Mouse (Mus musculus) lung, embryonic 14.5 days (tissue): Measurements from ENCODE around the gene Cisd3. TPM values are rescaled to one million over a fixed set of nuclear protein-coding genes. Genes with fewer than 3 reads are reported as not detected.
"Not testable (repeated sequence)": the region's sequence is repeated elsewhere in the genome, so short reads cannot be mapped to it uniquely, and the experiment has no call there.

Experiments
- ATAC-seq: fragments of 200-750 bp; cut with Nextera tagmentation; 2 replicates; pipeline ENCODE4 v1.8.0; 2017; ENCODE audit warnings: mild to moderate bottlenecking, moderate TSS enrichment, moderate library complexity; ENCODE audit not compliant: insufficient read depth
- DNase-seq: peaks from one replicate; pipeline ENCODE4 v3.0.0-alpha.2; 2015
- H3K27ac ChIP-seq: fragments of 300-500 bp; sonication (generic); 2 replicates; pipeline ENCODE4 v1.5.1; 2014; ENCODE audit warnings: low read depth, mild to moderate bottlenecking, moderate library complexity
- H3K27me3 ChIP-seq: fragments of 300-500 bp; sonication (generic); 2 replicates; pipeline ENCODE4 v1.6.1; 2014; ENCODE audit warnings: low read length, control low read depth; ENCODE audit not compliant: insufficient read depth
- H3K36me3 ChIP-seq: fragments of 300-500 bp; sonication (generic); 2 replicates; pipeline ENCODE4 v1.6.1; 2014; ENCODE audit warnings: control low read depth; ENCODE audit not compliant: insufficient read depth
- H3K4me1 ChIP-seq: fragments of 300-500 bp; sonication (generic); 2 replicates; pipeline ENCODE4 v1.6.1; 2014; ENCODE audit warnings: antibody characterized with exemption, control low read depth; ENCODE audit not compliant: insufficient read depth
- H3K4me2 ChIP-seq: fragments of 300-500 bp; sonication (generic); 2 replicates; pipeline ENCODE4 v1.6.1; 2014; ENCODE audit warnings: mild to moderate bottlenecking
- H3K4me3 ChIP-seq: fragments of 300-500 bp; sonication (generic); 2 replicates; pipeline ENCODE4 v1.5.1; 2014; ENCODE audit warnings: low read depth, low read length
- H3K9ac ChIP-seq: fragments of 300-500 bp; sonication (generic); 2 replicates; pipeline ENCODE4 v1.6.1; 2014
- H3K9me3 ChIP-seq: fragments of 300-500 bp; sonication (generic); 2 replicates; pipeline ENCODE4 v1.6.1; 2016; ENCODE audit warnings: low read depth, low read length, control low read depth
- CTCF ChIP-seq: IDR thresholded peaks from 2 replicates; pipeline ENCODE4 v1.5.1; 2016; ENCODE audit warnings: antibody characterized with exemption, low read depth
- WGBS: fragments of 180-500 bp; shearing (Covaris S2); extraction: QIAGEN DNeasy Blood & Tissue Kit; methylation state at CpG from one replicate; pipeline ENCODE4 v1.1.7; 2014; 5-methylcytosine and 5-hydroxymethylcytosine counted together
- polyA plus RNA-seq: library from polyadenylated mRNA; unstranded; fragments of >200 nt; fragmentation: Nextera tagmentation; extraction: Ambion mirVana; gene quantifications from 2 replicates; pipeline ENCODE4 v1.2.1, GENCODE M21; 2014

Gene Cisd3
- polyA plus RNA-seq = 27.1 and 35.3 TPM in 2 replicates

GRCm38 (mm10) chr11:97685613-97686321 lies at the start of gene Cisd3:
Gene Cisd3 (plus strand): TSS chr11:97685826.
- peak; percentile 79 for ATAC-seq
- Histone ChIP-seq H3K4me3 (peak within 1 kb of the TSS; percentile 35), H3K36me3 (peaks cover 41% of the 10 kb centered on the region), H3K4me2 (peak within 1 kb of the TSS; percentile 67), H3K27ac (peak within 1 kb of the TSS; percentile 36; the same call in 1 of the 2 replicates), H3K9ac (peak within 1 kb of the TSS; percentile 50), H3K4me1 (peaks cover 7% of the 10 kb centered on the region; the same call in 1 of the 2 replicates), H3K9me3 (no peaks in the 10 kb centered on the region), H3K27me3 (no peaks in the 10 kb centered on the region)
- peak; percentile 92 for DNase-seq
- under 1% methylated on average over 43 of the region's 43 CpGs for WGBS
- TF ChIP-seq CTCF = no peak

GRCm38 (mm10) chr11:97641668-97642067 lies 44.0 kb upstream of the Cisd3 start:
- ATAC-seq (no peak), DNase-seq (no peak)
- no peaks in the 10 kb centered on the region for H3K9me3 ChIP-seq
- no peak overlapping the region for H3K4me3 ChIP-seq
- H3K27me3 ChIP-seq = no peaks in the 10 kb centered on the region
- no peaks in the 10 kb centered on the region for H3K4me1 ChIP-seq
- no peak for TF ChIP-seq CTCF
- H3K9ac ChIP-seq = no peak overlapping the region
- no peaks in the 10 kb centered on the region for H3K36me3 ChIP-seq
- H3K4me2 ChIP-seq = no peak overlapping the region
- WGBS = 42% methylated on average over 8 of the region's 8 CpGs
- no peak overlapping the region for H3K27ac ChIP-seq

- TF ChIP-seq CTCF = peak; percentile 20
- no peaks in the 10 kb centered on the region for H3K9me3 ChIP-seq
- ATAC-seq (no peak), DNase-seq (no peak)
- no peaks in the 10 kb centered on the region for H3K27me3 ChIP-seq
- H3K9ac ChIP-seq = no peak overlapping the region
- H3K27ac ChIP-seq = no peak overlapping the region
- WGBS = 44% methylated on average over 2 of the region's 2 CpGs
- H3K4me2 ChIP-seq = no peak overlapping the region
- no peaks in the 10 kb centered on the region for H3K36me3 ChIP-seq
- no peaks in the 10 kb centered on the region for H3K4me1 ChIP-seq
- no peak overlapping the region for H3K4me3 ChIP-seq
Observed at GRCm38 (mm10) chr11:97642746-97643145, 42.9 kb upstream of the Cisd3 start.

GRCm38 (mm10) chr11:97643380-97644055 lies 42.1 kb upstream of the Cisd3 start:
- no peak overlapping the region for H3K4me2 ChIP-seq
- ATAC-seq (no peak), DNase-seq (no peak)
- H3K4me1 ChIP-seq = no peaks in the 10 kb centered on the region
- H3K27me3 ChIP-seq = no peaks in the 10 kb centered on the region
- no peaks in the 10 kb centered on the region for H3K9me3 ChIP-seq
- WGBS = 66% methylated on average over 8 of the region's 8 CpGs
- TF ChIP-seq CTCF = no peak
- no peak overlapping the region for H3K9ac ChIP-seq
- no peak overlapping the region for H3K27ac ChIP-seq
- H3K36me3 ChIP-seq = no peaks in the 10 kb centered on the region
- no peak overlapping the region for H3K4me3 ChIP-seq

- H3K4me2 ChIP-seq = no peak overlapping the region
- WGBS = under 1% methylated on average over 6 of the region's 6 CpGs
- ATAC-seq (no peak), DNase-seq (peak; percentile 86)
- H3K27ac ChIP-seq = no peak overlapping the region
- TF ChIP-seq CTCF = peak; percentile 81
- H3K9me3 ChIP-seq = no peaks in the 10 kb centered on the region
- no peak overlapping the region for H3K4me3 ChIP-seq
- no peak overlapping the region for H3K9ac ChIP-seq
- H3K36me3 ChIP-seq = no peaks in the 10 kb centered on the region
- H3K27me3 ChIP-seq = no peaks in the 10 kb centered on the region
- H3K4me1 ChIP-seq = no peaks in the 10 kb centered on the region
Observed at GRCm38 (mm10) chr11:97644834-97645233, 40.8 kb upstream of the Cisd3 start.

- H3K9ac ChIP-seq, H3K9me3 ChIP-seq, H3K36me3 ChIP-seq, DNase-seq, H3K4me3 ChIP-seq, H3K27me3 ChIP-seq, H3K27ac ChIP-seq, H3K4me1 ChIP-seq, ATAC-seq, H3K4me2 ChIP-seq: not testable (repeated sequence)
- 62% methylated on average over 4 of the region's 4 CpGs for WGBS
Observed at GRCm38 (mm10) chr11:97648541-97648940, 37.1 kb upstream of the Cisd3 start.

GRCm38 (mm10) chr11:97650341-97650740 lies 35.3 kb upstream of the Cisd3 start:
- no peaks in the 10 kb centered on the region for H3K36me3 ChIP-seq
- H3K4me1 ChIP-seq = no peaks in the 10 kb centered on the region
- H3K9ac ChIP-seq = no peak overlapping the region
- DNase-seq (no peak), ATAC-seq (no peak)
- 61% methylated on average over 5 of the region's 5 CpGs for WGBS
- no peak overlapping the region for H3K27ac ChIP-seq
- TF ChIP-seq CTCF = no peak
- H3K4me2 ChIP-seq = no peak overlapping the region
- H3K4me3 ChIP-seq = no peak overlapping the region
- no peaks in the 10 kb centered on the region for H3K27me3 ChIP-seq
- H3K9me3 ChIP-seq = no peaks in the 10 kb centered on the region

GRCm38 (mm10) chr11:97653376-97653775 lies 32.2 kb upstream of the Cisd3 start:
- not testable (repeated sequence) for DNase-seq, H3K9me3 ChIP-seq, H3K27me3 ChIP-seq, H3K4me3 ChIP-seq, H3K4me2 ChIP-seq, H3K4me1 ChIP-seq, H3K9ac ChIP-seq, H3K36me3 ChIP-seq, H3K27ac ChIP-seq, ATAC-seq
- 89% methylated on average over 11 of the region's 11 CpGs for WGBS
